In genomic region chrX:36833397-36834084, GRCm38 (mm10) we compare ENCODE assay signal across 8 mouse cellular contexts. TPM values are rescaled to one million over a fixed set of nuclear protein-coding genes. Genes with fewer than 3 reads are reported as not detected.
DNase-seq lines count a peak whose midpoint lies in the region; ATAC-seq lines count a peak whose summit lies in the region.

No protein-coding gene starts in this region.

- peak overlapping the region; percentile 44 for H3K4me2 ChIP-seq in forebrain, embryonic 16.5 days (ENCODE audit: low read length)
- H3K4me2 ChIP-seq in hindbrain, embryonic 12.5 days (replicated peaks) = peak overlapping the region; percentile 48

- peak; percentile 63 for ATAC-seq in forebrain, embryonic 16.5 days
- peak; percentile 64 for ATAC-seq in hindbrain, embryonic 12.5 days (ENCODE audit: low FRiP score)

- 0 out of 2 replicates have a peak, but pooled peaks cover 3% of the 10 kb centered on the region for H3K4me1 ChIP-seq in forebrain, embryonic 16.5 days (replicated peaks; ENCODE audit: control insufficient read depth, insufficient read depth, low read length)
- H3K4me1 ChIP-seq in hindbrain, embryonic 12.5 days = no peaks in the 10 kb centered on the region

- H3K9me3 ChIP-seq in forebrain, embryonic 16.5 days (ENCODE audit: control insufficient read depth, low read length) = no peaks in the 10 kb centered on the region
- H3K9me3 ChIP-seq in hindbrain, embryonic 12.5 days (replicated peaks) = no peaks in the 10 kb centered on the region

- WGBS in forebrain, embryonic 16.5 days = 21% methylated on average over 19 of the region's 19 CpGs
- 20% methylated on average over 19 of the region's 19 CpGs for WGBS in hindbrain, embryonic 12.5 days

- no peaks in the 10 kb centered on the region for H3K27me3 ChIP-seq in forebrain, embryonic 16.5 days (replicated peaks; ENCODE audit: control insufficient read depth, insufficient read depth, low read length)
- no peaks in the 10 kb centered on the region for H3K27me3 ChIP-seq in hindbrain, embryonic 12.5 days

- DNase-seq in MN1 (ENCODE audit: low spot score) = peak; percentile 40
- peak; percentile 48 for DNase-seq in cerebellum, adult 11-12 months
- peak; percentile 60 to 89 for DNase-seq in layer of hippocampus, postnatal 25 days (ENCODE audit: extremely low spot score in 1 of 2, low spot score in 1 of 2)
- peak; percentile 74 for DNase-seq in lung, postnatal 10 days
- DNase-seq in right cerebral cortex, adult 2 months (ENCODE audit: low spot score in 2 of 2) = peak; percentile 65 to 69
- DNase-seq in urinary bladder, postnatal 10 days (ENCODE audit: low spot score) = peak; percentile 13

- H3K9ac ChIP-seq in forebrain, embryonic 16.5 days (replicated peaks; ENCODE audit: low read depth, low read length) = peak overlapping the region; percentile 38; the same call in 1 of the 2 replicates
- 0 out of 2 replicates have a peak overlapping the region, but pooled peaks have one; percentile 38 for H3K9ac ChIP-seq in hindbrain, embryonic 12.5 days

- H3K27ac ChIP-seq in forebrain, embryonic 16.5 days (ENCODE audit: low read length) = peak overlapping the region; percentile 44; the same call in 1 of the 2 replicates
- peak overlapping the region; percentile 57; the same call in 1 of the 2 replicates for H3K27ac ChIP-seq in hindbrain, embryonic 12.5 days

- no peaks in the 10 kb centered on the region for H3K36me3 ChIP-seq in forebrain, embryonic 16.5 days (ENCODE audit: control insufficient read depth, insufficient read depth)
- no peaks in the 10 kb centered on the region for H3K36me3 ChIP-seq in hindbrain, embryonic 12.5 days

- peak overlapping the region; percentile 29 for H3K4me3 ChIP-seq in forebrain, embryonic 16.5 days (replicated peaks; ENCODE audit: low read length)
- peak overlapping the region; percentile 25 for H3K4me3 ChIP-seq in hindbrain, embryonic 12.5 days

RNA-seq across cellular contexts. Expression of gene Slc25a5, which starts 38.1 kb away (rescaled TPM):
- 460 and 461 TPM in 2 replicates for polyA plus RNA-seq in forebrain, embryonic 16.5 days (2015; fragmentation: Nextera tagmentation; extraction: Ambion mirVana)
- polyA plus RNA-seq in hindbrain, embryonic 12.5 days (2016; fragmentation: Nextera tagmentation; extraction: Ambion mirVana) = 537 and 566 TPM in 2 replicates
- total RNA-seq in layer of hippocampus, postnatal 25 days (2021) = 100 to 1,000 TPM; 334 to 370 TPM

RNA-seq across cellular contexts. Expression of gene Ube2a, which starts 40.2 kb away (rescaled TPM):
- 109 and 112 TPM in 2 replicates for polyA plus RNA-seq in forebrain, embryonic 16.5 days (2015; fragmentation: Nextera tagmentation; extraction: Ambion mirVana)
- 109 and 111 TPM in 2 replicates for polyA plus RNA-seq in hindbrain, embryonic 12.5 days (2016; fragmentation: Nextera tagmentation; extraction: Ambion mirVana)
- total RNA-seq in layer of hippocampus, postnatal 25 days (2021) = 10 to 100 TPM; 55.8 to 61.8 TPM

RNA-seq across cellular contexts. Expression of gene C330007P06Rik, which starts 40.4 kb away (rescaled TPM):
- 25.2 and 30.8 TPM in 2 replicates for polyA plus RNA-seq in forebrain, embryonic 16.5 days (2015; fragmentation: Nextera tagmentation; extraction: Ambion mirVana)
- 30.5 and 32.0 TPM in 2 replicates for polyA plus RNA-seq in hindbrain, embryonic 12.5 days (2016; fragmentation: Nextera tagmentation; extraction: Ambion mirVana)
- 10 to 100 TPM; 37.0 to 39.3 TPM for total RNA-seq in layer of hippocampus, postnatal 25 days (2021)

Comparison
In these comparisons a context has a peak if more than half of its experiments do, and no peak if none do; other contexts are left out.
1. Peak in every context shown above with its lines: DNase-seq, ATAC-seq, H3K4me3 ChIP-seq and H3K27ac ChIP-seq.
2. DNase-seq: peak in every context shown above with its lines; median percentile 74 in layer of hippocampus, postnatal 25 days; 74 in lung, postnatal 10 days; 67 in right cerebral cortex, adult 2 months; 48 in cerebellum, adult 11-12 months; 40 in MN1; 13 in urinary bladder, postnatal 10 days.